Mouse (Mus musculus): Measurements from ENCODE around the gene Mad2l1bp. TPM values are rescaled to one million over a fixed set of nuclear protein-coding genes. Genes with fewer than 3 reads are reported as not detected.

The Mad2l1bp gene
- polyA plus RNA-seq, 1 experiment from 2014 or later = 28.9 TPM

Other genes starting within 250 kb of the Mad2l1bp start
- 3.1 and 3.6 TPM in 2 replicates for gene Vegfa, start 121.2 kb downstream of the Mad2l1bp start, polyA plus RNA-seq (2015; fragmentation: Nextera tagmentation; extraction: Ambion mirVana)
- gene Mrps18a, start 42.6 kb downstream of the Mad2l1bp start, polyA plus RNA-seq (2015; fragmentation: Nextera tagmentation; extraction: Ambion mirVana) = 129 and 134 TPM in 2 replicates
- 37.2 and 45.7 TPM in 2 replicates for gene Rsph9, start 9.3 kb downstream of the Mad2l1bp start, polyA plus RNA-seq (2015; fragmentation: Nextera tagmentation; extraction: Ambion mirVana)
- gene Gtpbp2, start 7.5 kb upstream of the Mad2l1bp start, polyA plus RNA-seq (2015; fragmentation: Nextera tagmentation; extraction: Ambion mirVana) = 41.4 and 45.4 TPM in 2 replicates
- gene Polh, start 49.1 kb upstream of the Mad2l1bp start, polyA plus RNA-seq (2015; fragmentation: Nextera tagmentation; extraction: Ambion mirVana) = 8.5 and 9.9 TPM in 2 replicates
- 42.4 and 42.7 TPM in 2 replicates for gene Xpo5, start 49.2 kb upstream of the Mad2l1bp start, polyA plus RNA-seq (2015; fragmentation: Nextera tagmentation; extraction: Ambion mirVana)
- gene Polr1c, start 94.5 kb upstream of the Mad2l1bp start, polyA plus RNA-seq (2015; fragmentation: Nextera tagmentation; extraction: Ambion mirVana) = 89.5 and 97.2 TPM in 2 replicates
- gene Yipf3, start 94.5 kb upstream of the Mad2l1bp start, polyA plus RNA-seq (2015; fragmentation: Nextera tagmentation; extraction: Ambion mirVana) = 91.5 and 93.8 TPM in 2 replicates
- gene Lrrc73, start 100.0 kb upstream of the Mad2l1bp start, polyA plus RNA-seq (2015; fragmentation: Nextera tagmentation; extraction: Ambion mirVana) = 10.0 and 12.0 TPM in 2 replicates
- gene Tjap1, start 129.5 kb upstream of the Mad2l1bp start, polyA plus RNA-seq (2015; fragmentation: Nextera tagmentation; extraction: Ambion mirVana) = 31.5 and 37.1 TPM in 2 replicates
- gene Dlk2, start 143.9 kb upstream of the Mad2l1bp start, polyA plus RNA-seq (2015; fragmentation: Nextera tagmentation; extraction: Ambion mirVana) = 7.2 and 9.2 TPM in 2 replicates
- 6.6 and 8.1 TPM in 2 replicates for gene Abcc10, start 174.8 kb upstream of the Mad2l1bp start, polyA plus RNA-seq (2015; fragmentation: Nextera tagmentation; extraction: Ambion mirVana)
- 12.8 and 13.5 TPM in 2 replicates for gene Zfp318, start 230.2 kb upstream of the Mad2l1bp start, polyA plus RNA-seq (2015; fragmentation: Nextera tagmentation; extraction: Ambion mirVana)